Mouse (Mus musculus): ENCODE results near the gene Cdk15. TPM values are rescaled to one million over a fixed set of nuclear protein-coding genes. Genes with fewer than 3 reads are reported as not detected.

Cdk15 gene
- polyA plus RNA-seq, 1 experiment from 2014 or later: 0.79 TPM

- peak; percentile 39; the same call in 1 of the 2 replicates for ATAC-seq (replicated peaks; ENCODE audit: insufficient number of reproducible peaks, low FRiP score, low TSS enrichment, low read depth)
- H3K4me1 ChIP-seq (ENCODE audit: control insufficient read depth, insufficient read depth, low read length): 0 out of 2 replicates have a peak, but pooled peaks cover 2% of the 10 kb centered on the region
Measured at GRCm38 (mm10) chr1:59376021-59376548, 119.4 kb downstream of the Cdk15 start.

GRCm38 (mm10) chr1:59376557-59376956 lies 119.9 kb downstream of the Cdk15 start:
- H3K9ac ChIP-seq (replicated peaks; ENCODE audit: low read length): no peak overlapping the region
- no peak overlapping the region for H3K4me3 ChIP-seq (ENCODE audit: low read depth, low read length)
- H3K4me1 ChIP-seq (ENCODE audit: control insufficient read depth, insufficient read depth, low read length): 0 out of 2 replicates have a peak, but pooled peaks cover 2% of the 10 kb centered on the region
- ATAC-seq (replicated peaks; ENCODE audit: insufficient number of reproducible peaks, low FRiP score, low TSS enrichment, low read depth): no peak
- peak; percentile 26 for DNase-seq (ENCODE audit: low spot score)
- H3K9me3 ChIP-seq (replicated peaks; ENCODE audit: control insufficient read depth, low read length): no peaks in the 10 kb centered on the region
- H3K27ac ChIP-seq (replicated peaks; ENCODE audit: low read depth, low read length): no peak overlapping the region
- H3K27me3 ChIP-seq (ENCODE audit: control insufficient read depth, insufficient read depth, low read length): no peaks in the 10 kb centered on the region
- H3K4me2 ChIP-seq (ENCODE audit: low read depth, low read length): no peak overlapping the region
- 14% methylated on average over 3 of the region's 3 CpGs for WGBS
- H3K36me3 ChIP-seq (replicated peaks; ENCODE audit: control insufficient read depth, insufficient read depth, low read depth, low read length): no peaks in the 10 kb centered on the region

More at GRCm38 (mm10) chr1:59376021-59376548, 119.4 kb downstream of the Cdk15 start:
- no peaks in the 10 kb centered on the region for H3K9me3 ChIP-seq (replicated peaks; ENCODE audit: control insufficient read depth, low read length)
- H3K27ac ChIP-seq (replicated peaks; ENCODE audit: low read depth, low read length): no peak overlapping the region
- no peak overlapping the region for H3K9ac ChIP-seq (replicated peaks; ENCODE audit: low read length)
- DNase-seq (ENCODE audit: low spot score): peak; percentile 64
- 5% methylated on average over 13 of the region's 13 CpGs for WGBS
- H3K36me3 ChIP-seq (replicated peaks; ENCODE audit: control insufficient read depth, insufficient read depth, low read depth, low read length): no peaks in the 10 kb centered on the region
- H3K4me3 ChIP-seq (ENCODE audit: low read depth, low read length): no peak overlapping the region
- no peak overlapping the region for H3K4me2 ChIP-seq (ENCODE audit: low read depth, low read length)
- no peaks in the 10 kb centered on the region for H3K27me3 ChIP-seq (ENCODE audit: control insufficient read depth, insufficient read depth, low read length)

DNA sequence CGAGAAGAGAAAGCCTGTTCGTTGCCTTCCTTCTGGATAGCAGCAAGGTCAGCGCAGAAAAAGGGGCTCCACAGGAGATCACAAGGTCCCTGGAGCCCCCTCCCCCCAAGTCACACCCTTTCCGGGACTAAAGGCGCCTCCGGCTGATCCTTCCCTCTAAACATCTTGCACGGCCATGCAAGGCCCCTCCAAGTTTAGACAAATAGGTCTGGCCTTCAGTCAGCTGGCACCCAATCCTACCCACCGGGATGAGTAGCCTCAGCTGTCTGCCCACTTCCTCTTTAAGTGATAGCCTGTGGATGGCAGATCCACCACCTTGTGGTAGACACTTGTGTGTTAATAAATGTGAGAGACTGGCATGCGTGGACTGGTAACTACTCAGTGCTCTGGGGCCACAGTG lies 120.6 kb downstream of the Cdk15 start:
- WGBS: 73% methylated on average over 9 of the region's 9 CpGs
- Histone ChIP-seq H3K27me3 (ENCODE audit: control insufficient read depth, insufficient read depth, low read length) (no peaks in the 10 kb centered on the region), H3K4me3 (ENCODE audit: low read depth, low read length) (no peak overlapping the region), H3K27ac (replicated peaks; ENCODE audit: low read depth, low read length) (no peak overlapping the region), H3K9me3 (replicated peaks; ENCODE audit: control insufficient read depth, low read length) (no peaks in the 10 kb centered on the region), H3K36me3 (replicated peaks; ENCODE audit: control insufficient read depth, insufficient read depth, low read depth, low read length) (no peaks in the 10 kb centered on the region), H3K9ac (replicated peaks; ENCODE audit: low read length) (no peak overlapping the region), H3K4me2 (ENCODE audit: low read depth, low read length) (no peak overlapping the region), H3K4me1 (ENCODE audit: control insufficient read depth, insufficient read depth, low read length) (0 out of 2 replicates have a peak, but pooled peaks cover 2% of the 10 kb centered on the region)
- DNase-seq (ENCODE audit: low spot score) (no peak), ATAC-seq (replicated peaks; ENCODE audit: insufficient number of reproducible peaks, low FRiP score, low TSS enrichment, low read depth) (no peak)

DNA sequence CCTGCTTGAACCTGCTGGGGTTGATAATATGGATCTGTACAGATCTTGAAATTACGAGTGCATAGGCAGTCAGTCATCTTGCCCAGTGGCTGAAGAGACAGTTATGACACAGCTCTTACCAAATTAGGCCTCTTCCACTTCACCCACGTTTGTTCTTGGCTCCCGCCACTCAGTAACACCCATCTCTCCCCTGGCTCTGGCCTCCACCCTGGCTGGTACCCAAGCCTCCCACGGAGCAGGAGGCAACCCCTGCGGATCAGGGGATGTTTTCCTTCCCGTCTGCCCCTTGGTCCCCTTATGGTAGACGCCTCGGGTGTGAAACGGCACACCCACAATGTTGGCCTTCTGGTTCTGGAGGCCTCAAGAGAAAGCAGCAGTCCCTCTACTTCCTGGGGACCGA lies 124.2 kb downstream of the Cdk15 start:
- 76% methylated on average over 10 of the region's 10 CpGs for WGBS
- Histone ChIP-seq H3K9ac (replicated peaks; ENCODE audit: low read length) (no peak overlapping the region), H3K27me3 (ENCODE audit: control insufficient read depth, insufficient read depth, low read length) (no peaks in the 10 kb centered on the region), H3K27ac (replicated peaks; ENCODE audit: low read depth, low read length) (no peak overlapping the region), H3K4me1 (ENCODE audit: control insufficient read depth, insufficient read depth, low read length) (0 out of 2 replicates have a peak, but pooled peaks cover 2% of the 10 kb centered on the region), H3K9me3 (replicated peaks; ENCODE audit: control insufficient read depth, low read length) (no peaks in the 10 kb centered on the region), H3K4me2 (ENCODE audit: low read depth, low read length) (no peak overlapping the region), H3K36me3 (replicated peaks; ENCODE audit: control insufficient read depth, insufficient read depth, low read depth, low read length) (no peaks in the 10 kb centered on the region), H3K4me3 (ENCODE audit: low read depth, low read length) (no peak overlapping the region)
- ATAC-seq (replicated peaks; ENCODE audit: insufficient number of reproducible peaks, low FRiP score, low TSS enrichment, low read depth) (no peak), DNase-seq (ENCODE audit: low spot score) (no peak)

DNA sequence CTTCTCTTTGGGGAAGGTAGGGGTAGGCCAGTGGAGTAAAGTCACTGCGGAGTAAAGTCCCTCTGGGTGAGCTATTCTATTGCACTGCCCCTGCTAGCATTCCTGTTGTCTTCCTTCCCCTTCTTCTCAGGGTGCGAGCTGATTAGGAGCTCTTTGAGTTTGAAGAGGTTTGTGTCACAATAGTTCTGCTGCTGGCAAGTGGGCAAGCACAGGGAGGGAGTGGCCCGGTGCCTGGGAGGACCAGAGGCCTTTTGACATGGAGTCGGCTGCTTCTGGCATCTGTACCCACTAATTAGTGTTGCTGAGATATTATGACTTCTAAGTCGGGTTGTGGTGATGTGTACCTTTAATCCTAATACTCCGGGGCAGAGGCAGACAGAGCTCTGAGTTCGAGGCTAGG lies 124.8 kb downstream of the Cdk15 start:
- Histone ChIP-seq H3K4me2 (ENCODE audit: low read depth, low read length) (no peak overlapping the region), H3K4me3 (ENCODE audit: low read depth, low read length) (no peak overlapping the region), H3K9ac (replicated peaks; ENCODE audit: low read length) (no peak overlapping the region), H3K9me3 (replicated peaks; ENCODE audit: control insufficient read depth, low read length) (no peaks in the 10 kb centered on the region), H3K36me3 (replicated peaks; ENCODE audit: control insufficient read depth, insufficient read depth, low read depth, low read length) (no peaks in the 10 kb centered on the region), H3K27ac (replicated peaks; ENCODE audit: low read depth, low read length) (no peak overlapping the region), H3K27me3 (ENCODE audit: control insufficient read depth, insufficient read depth, low read length) (no peaks in the 10 kb centered on the region), H3K4me1 (ENCODE audit: control insufficient read depth, insufficient read depth, low read length) (0 out of 2 replicates have a peak, but pooled peaks cover 1% of the 10 kb centered on the region)
- no peak for DNase-seq (ENCODE audit: low spot score)
- WGBS: 81% methylated on average over 7 of the region's 7 CpGs
- no peak for ATAC-seq (replicated peaks; ENCODE audit: insufficient number of reproducible peaks, low FRiP score, low TSS enrichment, low read depth)

DNA sequence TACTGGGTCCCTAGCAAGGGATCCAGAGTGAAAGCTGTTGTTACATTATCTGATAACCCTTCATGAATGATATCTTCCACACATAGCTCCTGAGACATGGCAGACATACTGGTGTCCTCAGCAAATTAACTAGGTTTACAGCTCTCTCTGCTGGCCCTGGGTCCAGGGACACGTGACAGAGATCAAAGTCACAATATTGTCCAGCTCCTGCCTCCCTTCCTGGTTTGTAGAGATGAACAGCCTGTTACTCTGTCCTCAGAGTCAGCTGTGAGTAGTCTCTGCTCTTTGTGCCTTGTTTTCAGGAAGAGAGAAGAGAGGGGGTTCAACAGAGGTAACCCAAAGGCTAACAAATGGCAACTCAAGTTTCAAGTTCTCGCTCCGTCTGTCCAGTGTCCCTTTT lies 125.8 kb downstream of the Cdk15 start:
- no peaks in the 10 kb centered on the region for H3K27me3 ChIP-seq (ENCODE audit: control insufficient read depth, insufficient read depth, low read length)
- no peak overlapping the region for H3K4me2 ChIP-seq (ENCODE audit: low read depth, low read length)
- H3K36me3 ChIP-seq (replicated peaks; ENCODE audit: control insufficient read depth, insufficient read depth, low read depth, low read length): no peaks in the 10 kb centered on the region
- WGBS: 84% methylated on average over 3 of the region's 3 CpGs
- no peaks in the 10 kb centered on the region for H3K4me1 ChIP-seq (ENCODE audit: control insufficient read depth, insufficient read depth, low read length)
- no peak overlapping the region for H3K27ac ChIP-seq (replicated peaks; ENCODE audit: low read depth, low read length)
- DNase-seq (ENCODE audit: low spot score) (no peak), ATAC-seq (replicated peaks; ENCODE audit: insufficient number of reproducible peaks, low FRiP score, low TSS enrichment, low read depth) (no peak)
- no peaks in the 10 kb centered on the region for H3K9me3 ChIP-seq (replicated peaks; ENCODE audit: control insufficient read depth, low read length)
- no peak overlapping the region for H3K4me3 ChIP-seq (ENCODE audit: low read depth, low read length)
- H3K9ac ChIP-seq (replicated peaks; ENCODE audit: low read length): no peak overlapping the region

GRCm38 (mm10) chr1:59383049-59383610 lies 126.4 kb downstream of the Cdk15 start:
- no peaks in the 10 kb centered on the region for H3K4me1 ChIP-seq (ENCODE audit: control insufficient read depth, insufficient read depth, low read length)
- no peaks in the 10 kb centered on the region for H3K36me3 ChIP-seq (replicated peaks; ENCODE audit: control insufficient read depth, insufficient read depth, low read depth, low read length)
- no peak overlapping the region for H3K27ac ChIP-seq (replicated peaks; ENCODE audit: low read depth, low read length)
- DNase-seq (ENCODE audit: low spot score) (no peak), ATAC-seq (replicated peaks; ENCODE audit: insufficient number of reproducible peaks, low FRiP score, low TSS enrichment, low read depth) (no peak)
- no peak overlapping the region for H3K4me3 ChIP-seq (ENCODE audit: low read depth, low read length)
- WGBS: 78% methylated on average over 6 of the region's 6 CpGs
- H3K27me3 ChIP-seq (ENCODE audit: control insufficient read depth, insufficient read depth, low read length): no peaks in the 10 kb centered on the region
- H3K9ac ChIP-seq (replicated peaks; ENCODE audit: low read length): no peak overlapping the region
- H3K9me3 ChIP-seq (replicated peaks; ENCODE audit: control insufficient read depth, low read length): no peaks in the 10 kb centered on the region
- no peak overlapping the region for H3K4me2 ChIP-seq (ENCODE audit: low read depth, low read length)

GRCm38 (mm10) chr1:59384400-59384799 lies 127.7 kb downstream of the Cdk15 start:
- no peak overlapping the region for H3K9ac ChIP-seq (replicated peaks; ENCODE audit: low read length)
- H3K4me3 ChIP-seq (ENCODE audit: low read depth, low read length): no peak overlapping the region
- H3K27ac ChIP-seq (replicated peaks; ENCODE audit: low read depth, low read length): no peak overlapping the region
- H3K36me3 ChIP-seq (replicated peaks; ENCODE audit: control insufficient read depth, insufficient read depth, low read depth, low read length): no peaks in the 10 kb centered on the region
- H3K4me2 ChIP-seq (ENCODE audit: low read depth, low read length): no peak overlapping the region
- no peaks in the 10 kb centered on the region for H3K27me3 ChIP-seq (ENCODE audit: control insufficient read depth, insufficient read depth, low read length)
- DNase-seq (ENCODE audit: low spot score): no peak
- no peaks in the 10 kb centered on the region for H3K4me1 ChIP-seq (ENCODE audit: control insufficient read depth, insufficient read depth, low read length)
- WGBS: 86% methylated on average over 3 of the region's 3 CpGs
- no peaks in the 10 kb centered on the region for H3K9me3 ChIP-seq (replicated peaks; ENCODE audit: control insufficient read depth, low read length)
- no peak for ATAC-seq (replicated peaks; ENCODE audit: insufficient number of reproducible peaks, low FRiP score, low TSS enrichment, low read depth)

All from embryonic facial prominence, embryonic 11.5 days (tissue).